Mouse (Mus musculus) inflammation-experienced regulatory T-cells, adult 16 weeks (primary cell): ENCODE results near the gene Irf2bpl. TPM values are rescaled to one million over a fixed set of nuclear protein-coding genes. Genes with fewer than 3 reads are reported as not detected.

ENCODE experiments used
- polyA plus RNA-seq: library from polyadenylated mRNA; unstranded; fragments of 100-300 nt; shearing (Covaris generic); gene quantifications from one replicate; pipeline ENCODE4 v1.2.1, GENCODE M21; 2017

Gene Irf2bpl
- polyA plus RNA-seq: 61.7 TPM

DNA sequence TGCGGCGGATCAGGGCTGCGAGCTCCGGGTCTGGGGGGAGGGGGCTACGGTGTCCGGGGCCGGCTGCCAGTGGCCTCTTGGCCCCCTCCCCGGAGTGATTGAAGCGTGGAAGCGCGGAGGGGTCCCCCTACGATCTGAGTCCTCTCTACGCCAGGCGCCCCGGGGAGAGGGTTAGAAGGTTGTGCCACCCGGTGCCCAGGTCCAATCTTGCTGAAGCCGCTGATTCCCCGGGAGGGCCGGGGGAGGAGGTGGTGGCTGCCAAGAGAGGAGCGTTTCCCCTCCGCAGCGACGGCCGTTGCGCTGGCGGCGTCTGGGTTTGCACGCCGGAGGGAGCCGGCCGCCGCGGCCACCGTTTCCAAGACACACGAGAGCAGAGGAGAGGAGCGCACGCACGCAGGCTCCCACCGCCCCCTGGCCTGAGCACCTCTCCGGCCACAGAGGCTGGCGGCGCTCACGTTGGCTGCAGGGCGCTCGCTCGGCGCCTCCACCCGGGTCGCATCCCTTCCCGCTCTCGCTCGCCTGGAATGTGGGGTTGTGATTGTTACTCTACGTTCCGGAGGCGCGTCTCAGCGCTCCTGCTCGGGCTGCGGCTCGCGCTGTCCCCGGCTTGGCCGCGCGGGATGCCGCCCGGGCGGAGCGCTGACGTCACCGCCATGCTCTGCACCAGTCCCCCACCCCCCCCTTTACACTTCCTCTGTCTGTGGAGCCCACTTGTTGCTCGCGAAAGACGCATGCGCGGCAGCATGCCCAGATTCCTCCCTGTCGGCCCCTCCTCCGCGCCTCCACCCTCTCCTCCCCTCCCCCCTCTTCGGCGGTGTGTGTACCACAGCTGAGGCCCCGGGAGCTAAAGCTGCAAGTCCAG lies at the start of gene Irf2bpl:
Gene Irf2bpl (minus strand): TSS at position 602 of the 862 bp plus-strand sequence.

Other genes starting within 250 kb of the Irf2bpl start
- not detected for gene Vash1, start 206.1 kb downstream of the Irf2bpl start, polyA plus RNA-seq
- gene Angel1, start 158.3 kb downstream of the Irf2bpl start, polyA plus RNA-seq: 21.2 TPM
- gene Lrrc74a, start 150.4 kb downstream of the Irf2bpl start, polyA plus RNA-seq: not detected
- gene Cipc, start 62.2 kb upstream of the Irf2bpl start, polyA plus RNA-seq: 43.0 TPM
- 0.13 TPM for gene Zdhhc22, start 105.6 kb upstream of the Irf2bpl start, polyA plus RNA-seq
- gene Tmem63c, start 136.5 kb upstream of the Irf2bpl start, polyA plus RNA-seq: 2.1 TPM
- not detected for gene Ngb, start 217.7 kb upstream of the Irf2bpl start, polyA plus RNA-seq